In genomic region chr11:34181214-34182117, GRCm38 (mm10) we compare ENCODE assay signal across 10 mouse cellular contexts. TPM values are rescaled to one million over a fixed set of nuclear protein-coding genes. Genes with fewer than 3 reads are reported as not detected.
DNase-seq lines count a peak whose midpoint lies in the region; ATAC-seq lines count a peak whose summit lies in the region.
"Had no signal": no experiment of that assay in that cellular context is flagged by ENCODE, and none has a peak within 500 bp of the region (broad histone marks: within the 10 kb centered on the region; RNA-seq: fewer than 3 reads in every experiment).

No protein-coding gene starts in this region.

- no peak for ATAC-seq in forebrain, embryonic 12.5 days (ENCODE audit: low FRiP score)
- ATAC-seq in embryonic facial prominence, embryonic 15.5 days (ENCODE audit: insufficient number of reproducible peaks, low FRiP score, low TSS enrichment, low read depth): peak; percentile 61; the same call in 1 of the 2 replicates
- ATAC-seq in lung, embryonic 15.5 days (ENCODE audit: borderline replicate concordance, extremely low read depth, low FRiP score, low TSS enrichment): peak; percentile 97

- no peak for DNase-seq in forebrain, embryonic 10.5 days (ENCODE audit: extremely low spot score, low spot score)
- peak; percentile 74 to 78 for DNase-seq in heart, postnatal 10 days
- peak; percentile 79 for DNase-seq in kidney, postnatal 10 days
- DNase-seq in right cerebral cortex, adult 18-20 months: peak; percentile 39
- no peak for DNase-seq in thymus, postnatal 25 days

- WGBS in forebrain, embryonic 12.5 days: 38% methylated on average over 8 of the region's 8 CpGs
- WGBS in forebrain, embryonic 10.5 days: 49% methylated on average over 8 of the region's 8 CpGs
- WGBS in embryonic facial prominence, embryonic 15.5 days: 28% methylated on average over 8 of the region's 8 CpGs
- 8% methylated on average over 8 of the region's 8 CpGs for WGBS in lung, embryonic 15.5 days

- intact Hi-C loops in heart, postnatal 10 days (cut with DNase I): no loop called here

- H3K4me1 ChIP-seq in forebrain, embryonic 12.5 days: peaks cover 9% of the 10 kb centered on the region
- H3K4me1 ChIP-seq in forebrain, embryonic 10.5 days: peaks cover 10% of the 10 kb centered on the region
- H3K4me1 ChIP-seq in embryonic facial prominence, embryonic 15.5 days: peaks cover 10% of the 10 kb centered on the region; the same call in 1 of the 2 replicates
- H3K4me1 ChIP-seq in lung, embryonic 15.5 days: peaks cover 25% of the 10 kb centered on the region

- no peaks in the 10 kb centered on the region for H3K36me3 ChIP-seq in forebrain, embryonic 12.5 days (replicated peaks)
- no peaks in the 10 kb centered on the region for H3K36me3 ChIP-seq in forebrain, embryonic 10.5 days (replicated peaks)
- H3K36me3 ChIP-seq in embryonic facial prominence, embryonic 15.5 days: no peaks in the 10 kb centered on the region
- no peaks in the 10 kb centered on the region for H3K36me3 ChIP-seq in lung, embryonic 15.5 days
- H3K36me3 ChIP-seq: limb, embryonic 12.5 days had no signal

- no peaks in the 10 kb centered on the region for H3K9me3 ChIP-seq in forebrain, embryonic 12.5 days
- H3K9me3 ChIP-seq in forebrain, embryonic 10.5 days: no peaks in the 10 kb centered on the region
- H3K9me3 ChIP-seq in embryonic facial prominence, embryonic 15.5 days (replicated peaks): no peaks in the 10 kb centered on the region
- no peaks in the 10 kb centered on the region for H3K9me3 ChIP-seq in lung, embryonic 15.5 days
- H3K9me3 ChIP-seq: limb, embryonic 12.5 days had no signal

- no peak overlapping the region for H3K4me2 ChIP-seq in forebrain, embryonic 12.5 days
- H3K4me2 ChIP-seq in embryonic facial prominence, embryonic 15.5 days (replicated peaks): no peak overlapping the region
- H3K4me2 ChIP-seq in lung, embryonic 15.5 days: peak overlapping the region; percentile 7; the same call in 1 of the 2 replicates
- H3K4me2 ChIP-seq: limb, embryonic 12.5 days had no signal

- H3K27ac ChIP-seq in forebrain, embryonic 12.5 days: 0 out of 2 replicates have a peak overlapping the region, but pooled peaks have one; percentile 31
- H3K27ac ChIP-seq in forebrain, embryonic 10.5 days: no peak overlapping the region
- 0 out of 2 replicates have a peak overlapping the region, but pooled peaks have one; percentile 28 for H3K27ac ChIP-seq in embryonic facial prominence, embryonic 15.5 days (replicated peaks)
- peak overlapping the region; percentile 81 for H3K27ac ChIP-seq in lung, embryonic 15.5 days
- H3K27ac ChIP-seq: limb, embryonic 12.5 days had no signal

- no peak overlapping the region for H3K4me3 ChIP-seq in forebrain, embryonic 12.5 days (replicated peaks)
- H3K4me3 ChIP-seq in forebrain, embryonic 10.5 days: no peak overlapping the region
- no peak overlapping the region for H3K4me3 ChIP-seq in embryonic facial prominence, embryonic 15.5 days (replicated peaks)
- H3K4me3 ChIP-seq in lung, embryonic 15.5 days: no peak overlapping the region
- H3K4me3 ChIP-seq: limb, embryonic 12.5 days had no signal

- H3K27me3 ChIP-seq in forebrain, embryonic 12.5 days: no peaks in the 10 kb centered on the region
- no peaks in the 10 kb centered on the region for H3K27me3 ChIP-seq in forebrain, embryonic 10.5 days (ENCODE audit: poor library complexity, severe bottlenecking)
- H3K27me3 ChIP-seq in embryonic facial prominence, embryonic 15.5 days: no peaks in the 10 kb centered on the region
- H3K27me3 ChIP-seq in lung, embryonic 15.5 days: no peaks in the 10 kb centered on the region
- H3K27me3 ChIP-seq: limb, embryonic 12.5 days had no signal

- no peak overlapping the region for H3K9ac ChIP-seq in forebrain, embryonic 12.5 days
- H3K9ac ChIP-seq in embryonic facial prominence, embryonic 15.5 days: no peak overlapping the region
- H3K9ac ChIP-seq in lung, embryonic 15.5 days: no peak overlapping the region
- H3K9ac ChIP-seq: limb, embryonic 12.5 days had no signal

RNA-seq across cellular contexts. Expression of gene Foxi1, which starts 26.4 kb away (rescaled TPM):
- not detected in 2 replicates for polyA plus RNA-seq in forebrain, embryonic 12.5 days (2016; fragmentation: Nextera tagmentation; extraction: Ambion mirVana)
- not detected in 2 replicates for polyA plus RNA-seq in forebrain, embryonic 10.5 days (2016; fragmentation: Nextera tagmentation; extraction: Ambion mirVana)
- polyA plus RNA-seq in embryonic facial prominence, embryonic 15.5 days (2015; fragmentation: Nextera tagmentation; extraction: Ambion mirVana): 0.56 and 1.4 TPM in 2 replicates
- not detected for total RNA-seq in heart, postnatal 10 days (2021)
- not detected in 2 replicates for polyA plus RNA-seq in lung, embryonic 15.5 days (2015; fragmentation: Nextera tagmentation; extraction: Ambion mirVana)
- polyA plus RNA-seq: C2C12; limb, embryonic 12.5 days had no signal

Comparison
In these comparisons a context has a peak if more than half of its experiments do, and no peak if none do; other contexts are left out.
1. DNase-seq: peak in heart, postnatal 10 days (2 of 2), kidney, postnatal 10 days (single experiment) and right cerebral cortex, adult 18-20 months (single experiment); none in forebrain, embryonic 10.5 days (single experiment) and thymus, postnatal 25 days (single experiment).